Mouse (Mus musculus) skeletal muscle tissue, postnatal 0 days (tissue): ENCODE results near the gene Hs3st1. TPM values are rescaled to one million over a fixed set of nuclear protein-coding genes. Genes with fewer than 3 reads are reported as not detected.

Experiments used
- polyA plus RNA-seq: library from polyadenylated mRNA; unstranded; fragments of >200 nt; fragmentation: Nextera tagmentation; extraction: Ambion mirVana; gene quantifications from 2 replicates; pipeline ENCODE4 v1.2.1, GENCODE M21; 2015

Gene Hs3st1
- 3.3 and 4.6 TPM in 2 replicates for polyA plus RNA-seq

GRCm38 (mm10) chr5:39755375-39755774 is at the start of gene Hs3st1:
Gene Hs3st1 (minus strand): TSS chr5:39755475.

